Mouse (Mus musculus) bone marrow, adult 2 months (tissue): ENCODE measurements around the gene Gnptab. TPM values are rescaled to one million over a fixed set of nuclear protein-coding genes. Genes with fewer than 3 reads are reported as not detected.

Experiments used
- H3K27ac ChIP-seq: fragments of 200-500 bp; 2 replicates; pipeline ENCODE4 v1.5.1; 2012; ENCODE audit warnings: low read depth, mild to moderate bottlenecking, control low read depth, inconsistent platforms, low read length; ENCODE audit not compliant: control insufficient read depth, poor library complexity, insufficient read depth
- H3K4me1 ChIP-seq: fragments of 200-500 bp; 2 replicates; pipeline ENCODE4 v1.6.1; 2011; ENCODE audit warnings: low read length; ENCODE audit not compliant: control insufficient read depth, insufficient read depth
- H3K4me3 ChIP-seq: fragments of 200-500 bp; replicated peaks from 2 replicates; pipeline ENCODE3; 2011; ENCODE audit warnings: mild to moderate bottlenecking, low read depth, low read length, control low read depth; ENCODE audit not compliant: control insufficient read depth
- CTCF ChIP-seq: fragments of 200-500 bp; IDR thresholded peaks from 2 replicates; pipeline ENCODE4 v1.5.1; 2011; ENCODE audit warnings: low read length, control low read depth; ENCODE audit not compliant: control insufficient read depth, insufficient read depth
- POLR2A ChIP-seq: fragments of 200-500 bp; IDR thresholded peaks from 2 replicates; pipeline ENCODE4 v1.6.1; 2011; ENCODE audit warnings: low read depth, mild to moderate bottlenecking, control low read depth, low read length, borderline replicate concordance; ENCODE audit not compliant: control insufficient read depth
- WGBS: fragments of 180-500 bp; shearing (Covaris S2); methylation state at CpG from one replicate; pipeline ENCODE4 v1.1.7; 2018; 5-methylcytosine and 5-hydroxymethylcytosine counted together
- polyA plus RNA-seq: library from polyadenylated mRNA; stranded (reverse); fragments of >200 nt; gene quantifications from 2 replicates; pipeline ENCODE4 v1.2.4, GENCODE M21; 2011; ENCODE audit warnings: low replicate concordance; ENCODE audit not compliant: missing spikeins, insufficient read depth, insufficient read length

Gene Gnptab
- polyA plus RNA-seq, 1 experiment: 12.9 TPM

DNA sequence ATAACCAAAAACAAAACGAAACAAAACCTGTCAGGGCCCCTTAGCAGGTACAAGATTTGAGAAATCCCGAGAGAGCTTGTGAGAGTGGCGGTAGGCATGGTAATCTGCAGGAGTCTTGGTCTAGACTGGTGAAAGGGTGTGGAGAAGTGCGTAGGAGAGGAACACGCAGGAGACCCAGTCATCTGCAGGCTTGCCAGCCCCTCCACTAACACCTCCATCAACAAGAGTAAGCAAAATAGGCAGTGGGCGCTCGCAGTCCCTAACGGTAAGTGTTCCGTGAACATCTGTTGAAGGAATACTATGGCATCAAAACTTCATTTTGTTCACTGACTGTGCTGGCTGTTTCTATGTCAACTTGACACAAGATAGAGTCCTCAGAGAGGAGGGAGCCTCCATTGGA is 12.6 kb downstream of the Gnptab start:
- TF ChIP-seq CTCF (no peak), POLR2A (no peak)
- Histone ChIP-seq H3K4me1 (peaks cover 6% of the 10 kb centered on the region; the same call in 1 of the 2 replicates), H3K27ac (no peak overlapping the region), H3K4me3 (no peak overlapping the region)
- 85% methylated on average over 9 of the region's 9 CpGs for WGBS

DNA sequence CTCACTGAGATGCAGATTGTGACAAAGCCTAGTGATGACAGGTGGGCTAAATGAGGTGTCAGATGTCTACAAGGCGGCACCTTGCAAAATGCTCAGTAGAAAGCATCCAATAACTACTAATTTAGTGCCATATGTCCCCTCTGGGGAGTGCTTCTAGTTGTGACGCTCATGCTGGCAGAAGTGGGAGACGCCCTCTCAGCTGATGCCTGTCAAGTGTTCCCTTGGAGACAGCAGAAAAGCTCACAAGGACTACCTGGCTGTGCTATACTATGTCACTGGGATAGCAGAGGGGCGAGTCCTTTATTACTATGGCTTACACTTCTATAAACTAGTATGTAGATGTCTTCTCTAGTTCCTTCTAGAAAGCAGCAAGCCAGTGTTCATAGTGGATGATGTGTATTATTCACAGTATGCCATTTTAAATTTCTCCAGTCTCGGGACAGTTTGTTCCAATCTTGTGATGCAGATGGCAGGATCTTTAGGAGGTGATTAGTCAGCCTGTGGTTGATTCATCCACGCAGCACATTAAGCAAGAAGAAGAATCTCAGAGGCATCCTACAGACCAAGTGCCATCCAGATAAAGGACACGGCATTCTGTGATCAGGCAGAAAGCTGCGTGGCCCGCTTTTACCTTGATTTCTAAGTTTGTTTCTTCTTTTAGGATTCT is 13.4 kb downstream of the Gnptab start:
- WGBS: 74% methylated on average over 9 of the region's 9 CpGs
- TF ChIP-seq CTCF (no peak), POLR2A (no peak)
- Histone ChIP-seq H3K4me1 (peaks cover 6% of the 10 kb centered on the region; the same call in 1 of the 2 replicates), H3K27ac (no peak overlapping the region), H3K4me3 (no peak overlapping the region)

DNA sequence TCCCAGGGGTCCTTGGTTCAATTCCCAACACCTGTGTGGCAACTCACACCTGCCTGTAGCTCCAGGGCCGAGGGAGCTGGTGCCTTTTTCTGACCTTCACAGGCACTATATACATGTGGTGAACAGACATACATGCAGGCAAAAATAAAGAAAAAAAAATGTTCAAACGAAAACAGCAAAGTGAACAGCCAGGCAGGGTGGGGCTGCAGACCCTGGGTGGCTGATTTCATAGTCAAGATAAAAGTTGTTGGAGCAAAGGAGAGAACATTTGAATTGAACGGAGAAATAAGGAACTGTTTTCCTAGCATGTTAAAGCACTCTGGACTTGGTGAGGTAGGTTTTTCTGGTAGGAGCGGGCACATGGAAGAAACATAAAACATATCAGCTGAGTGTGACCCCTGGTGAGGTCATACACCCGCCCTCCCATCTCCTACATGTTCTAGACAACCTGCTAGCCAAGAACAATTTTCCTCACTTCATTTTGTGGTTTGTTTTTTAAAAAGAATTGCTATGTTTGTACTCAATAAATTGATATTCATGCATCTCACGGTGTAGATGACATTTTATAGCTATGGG is 19.8 kb downstream of the Gnptab start:
- H3K27ac ChIP-seq: no peak overlapping the region
- TF ChIP-seq POLR2A (no peak), CTCF (no peak)
- H3K4me3 ChIP-seq: no peak overlapping the region

DNA sequence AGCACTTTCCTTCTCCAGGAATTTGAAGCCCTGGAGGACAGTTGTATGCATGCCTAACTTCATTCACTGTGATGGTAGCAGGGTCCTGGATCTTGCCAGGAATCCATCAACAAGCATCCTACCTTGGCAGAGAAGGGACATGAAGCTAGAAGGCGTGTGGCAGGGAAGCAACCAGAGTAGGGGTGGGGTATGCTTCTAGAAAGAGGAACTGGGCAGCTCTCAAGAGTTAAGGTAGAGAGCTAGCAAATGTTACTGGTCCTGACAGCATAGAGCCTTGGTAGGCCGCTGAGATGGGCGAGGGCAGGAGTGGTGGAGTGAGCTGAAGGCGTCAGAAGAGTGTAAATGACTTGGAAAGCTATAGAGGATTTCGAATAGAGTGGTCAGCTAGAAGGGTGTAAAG is 20.3 kb downstream of the Gnptab start:
- Histone ChIP-seq H3K4me1 (peaks cover 2% of the 10 kb centered on the region; the same call in 1 of the 2 replicates), H3K4me3 (no peak overlapping the region), H3K27ac (no peak overlapping the region)
- TF ChIP-seq POLR2A (no peak), CTCF (no peak)
- WGBS: 30% methylated on average over 5 of the region's 5 CpGs

More for the DNA sequence above, 19.8 kb downstream of the Gnptab start:
- 61% methylated on average over 6 of the region's 6 CpGs for WGBS
- H3K4me1 ChIP-seq: peaks cover 2% of the 10 kb centered on the region; the same call in 1 of the 2 replicates

DNA sequence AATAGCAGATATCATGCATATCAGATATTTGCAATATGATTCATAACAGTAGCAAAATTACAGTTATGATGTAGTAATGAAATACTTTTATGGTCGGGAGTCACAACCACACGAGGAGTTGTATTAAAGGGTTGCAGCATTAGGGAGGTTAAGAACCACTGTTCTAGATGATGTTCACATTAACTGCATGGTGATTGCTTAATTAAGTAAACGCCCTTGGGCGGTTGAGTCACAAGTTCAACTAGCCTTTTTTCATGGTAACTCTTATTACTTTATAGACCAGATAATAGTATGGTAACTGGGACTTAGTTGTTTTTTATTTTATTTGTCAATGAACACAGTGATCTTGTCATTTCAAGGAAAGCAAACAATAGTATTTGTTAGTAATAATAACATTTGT is 24.1 kb downstream of the Gnptab start:
- H3K4me3 ChIP-seq: no peak overlapping the region

DNA sequence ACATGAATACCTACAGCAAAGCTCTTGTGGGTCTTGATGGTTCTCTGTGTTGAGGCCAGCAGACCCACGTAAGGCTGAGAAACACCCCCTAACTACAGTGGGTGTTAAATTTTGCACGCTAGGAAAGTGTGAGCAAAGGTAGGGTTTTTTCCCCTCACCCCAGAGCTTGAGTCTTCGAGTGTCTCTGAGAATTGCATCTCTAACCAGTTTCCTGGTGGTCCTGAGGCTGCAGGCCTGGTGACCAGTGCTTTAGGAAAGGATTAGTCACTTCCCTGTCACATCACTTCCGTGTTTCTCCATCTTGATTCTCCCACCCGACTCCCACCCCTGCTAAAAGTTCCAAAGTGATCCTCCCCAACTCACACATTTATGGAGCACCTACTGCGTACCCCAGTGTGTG is 25.3 kb downstream of the Gnptab start:
- Histone ChIP-seq H3K4me3 (no peak overlapping the region), H3K4me1 (no peaks in the 10 kb centered on the region; the same call in 1 of the 2 replicates), H3K27ac (no peak overlapping the region)
- 68% methylated on average over 6 of the region's 6 CpGs for WGBS
- TF ChIP-seq CTCF (no peak), POLR2A (no peak)

More for the DNA sequence above, 24.1 kb downstream of the Gnptab start:
- WGBS: 50% methylated on average over 4 of the region's 4 CpGs
- no peaks in the 10 kb centered on the region; the same call in 1 of the 2 replicates for H3K4me1 ChIP-seq
- TF ChIP-seq POLR2A: no peak
- TF ChIP-seq CTCF: no peak
- no peak overlapping the region for H3K27ac ChIP-seq

DNA sequence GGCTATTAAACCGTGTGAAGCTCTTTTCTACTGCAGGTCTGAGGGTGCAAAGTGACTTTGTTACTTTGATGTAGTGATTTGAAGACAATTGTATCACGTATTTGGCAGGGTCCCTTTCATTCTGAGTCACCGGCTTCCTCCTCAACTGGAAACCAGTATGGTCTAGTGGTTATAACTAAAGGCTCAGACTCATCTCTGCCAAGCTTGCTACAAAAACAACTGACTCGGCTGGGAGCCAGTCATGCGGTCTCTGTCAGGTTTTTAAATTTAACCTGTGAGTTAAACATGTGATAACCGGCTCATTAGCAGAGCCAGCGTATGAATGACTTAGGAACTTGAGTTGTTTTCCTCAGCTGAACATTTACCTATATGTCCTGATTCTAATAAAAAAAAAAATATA is 26.9 kb downstream of the Gnptab start:
- H3K4me1 ChIP-seq: peaks cover 1% of the 10 kb centered on the region
- 73% methylated on average over 7 of the region's 7 CpGs for WGBS
- no peak overlapping the region for H3K27ac ChIP-seq
- H3K4me3 ChIP-seq: no peak overlapping the region
- TF ChIP-seq CTCF (no peak), POLR2A (no peak)

DNA sequence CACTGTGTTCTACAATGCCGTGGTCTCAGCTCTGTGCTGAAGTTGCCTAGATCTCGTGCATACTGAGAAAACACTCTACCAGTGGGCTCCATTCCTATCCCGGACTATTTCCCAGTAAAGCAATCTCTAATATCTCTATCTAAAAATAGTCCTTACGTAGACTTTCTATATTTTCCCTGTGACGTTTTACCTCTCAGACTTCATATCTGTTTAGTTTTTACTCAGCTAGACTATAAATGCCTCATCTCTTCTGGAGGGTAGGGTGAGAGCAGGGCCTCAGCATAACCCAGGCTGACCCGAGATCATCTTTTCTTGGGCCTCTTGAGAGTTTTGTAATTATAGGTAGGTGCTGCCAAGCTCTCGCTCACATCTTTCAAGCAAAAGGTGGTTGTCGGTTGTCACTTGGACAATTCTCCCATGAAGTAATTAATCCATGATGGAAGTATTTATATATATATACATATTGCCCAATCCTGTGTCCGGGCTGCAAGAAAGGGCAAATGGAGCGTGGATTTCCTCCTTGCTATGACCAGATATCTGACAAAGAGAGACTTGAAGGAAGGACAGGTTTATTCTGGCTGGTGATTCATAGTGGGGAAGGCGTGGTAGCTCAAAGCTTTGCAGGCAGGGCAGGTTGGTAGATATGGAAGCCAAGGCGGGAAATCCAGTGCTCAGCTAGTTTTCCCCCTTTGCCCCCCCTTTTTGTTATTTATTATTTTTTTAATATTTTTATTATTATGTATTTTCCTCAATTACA is 29.1 kb downstream of the Gnptab start:
- no peak overlapping the region for H3K27ac ChIP-seq
- H3K4me3 ChIP-seq: no peak overlapping the region
- WGBS: 78% methylated on average over 12 of the region's 12 CpGs
- TF ChIP-seq POLR2A (no peak), CTCF (no peak)
- peaks cover 1% of the 10 kb centered on the region for H3K4me1 ChIP-seq
